Mouse (Mus musculus) heart, adult 2 months (tissue): ENCODE results near the gene Zfp697.
"Not testable (repeated sequence)": the region's sequence is repeated elsewhere in the genome, so short reads cannot be mapped to it uniquely, and the experiment has no call there.

Source experiments
- CTCF ChIP-seq: fragments of 200-600 bp; IDR thresholded peaks from 2 replicates; pipeline ENCODE4 v1.8.1; 2022; ENCODE audit warnings: antibody characterized with exemption, mild to moderate bottlenecking, moderate library complexity
- EP300 ChIP-seq: fragments of 200-500 bp; IDR thresholded peaks from 2 replicates; pipeline ENCODE4 v1.6.1; 2011; ENCODE audit warnings: low read depth, low read length, control low read depth; ENCODE audit not compliant: insufficient read depth
- POLR2A ChIP-seq: fragments of 200-500 bp; IDR thresholded peaks from 2 replicates; pipeline ENCODE4 v1.6.1; 2011; ENCODE audit warnings: mild to moderate bottlenecking, low read depth, low read length, control low read depth; ENCODE audit not compliant: insufficient read depth

DNA sequence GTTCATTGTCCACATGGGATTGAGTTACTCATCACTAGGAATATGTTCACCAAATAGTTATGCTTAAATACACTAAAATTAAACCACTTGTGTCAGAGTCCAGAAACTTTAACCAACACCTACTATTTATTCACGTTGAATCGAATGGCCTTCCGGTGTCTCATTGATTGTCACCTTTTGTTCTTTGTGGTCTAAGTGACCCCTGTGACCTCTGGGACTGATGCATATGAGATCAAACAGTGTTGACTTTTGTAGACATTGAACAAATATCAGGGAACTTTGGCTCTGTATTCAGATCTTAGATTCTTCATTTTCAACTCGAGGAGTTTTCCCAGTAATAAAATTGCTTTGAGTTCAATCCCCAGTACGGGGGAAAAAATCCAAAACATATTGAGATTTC lies 178.4 kb downstream of the Zfp697 start:
- not testable (repeated sequence) for TF ChIP-seq POLR2A, EP300, CTCF
